Mouse (Mus musculus) NIH3T3 (cell line): ENCODE measurements around the gene Cog1.

ENCODE experiments used
- DNase-seq: peaks from one replicate; pipeline ENCODE4 v3.0.0-alpha.2; 2012; ENCODE audit warnings: low read depth

Gene Cog1

GRCm38 (mm10) chr11:113705966-113706652 lies 57.1 kb downstream of the Cog1 start:
- DNase-seq, result no peak

- no peak for DNase-seq
Measured at GRCm38 (mm10) chr11:113708629-113709213, 59.8 kb downstream of the Cog1 start.

- no peak for DNase-seq
Measured at GRCm38 (mm10) chr11:113709272-113709671, 60.3 kb downstream of the Cog1 start.

GRCm38 (mm10) chr11:113709731-113710256 lies 60.8 kb downstream of the Cog1 start, which contains the start of gene Cpsf4l:
Gene Cpsf4l, minus strand, starts transcription at chr11:113710017.
- no peak for DNase-seq

- no peak for DNase-seq
Measured at GRCm38 (mm10) chr11:113710257-113710777, 61.3 kb downstream of the Cog1 start.

- no peak for DNase-seq
Measured at GRCm38 (mm10) chr11:113711061-113711460, 62.1 kb downstream of the Cog1 start.

- no peak for DNase-seq
Measured at GRCm38 (mm10) chr11:113715078-113715674, 66.2 kb downstream of the Cog1 start.

GRCm38 (mm10) chr11:113716132-113716531 lies 67.2 kb downstream of the Cog1 start:
- DNase-seq, result no peak
